8 mouse cellular contexts compared by ENCODE assay signal in the genomic region with DNA sequence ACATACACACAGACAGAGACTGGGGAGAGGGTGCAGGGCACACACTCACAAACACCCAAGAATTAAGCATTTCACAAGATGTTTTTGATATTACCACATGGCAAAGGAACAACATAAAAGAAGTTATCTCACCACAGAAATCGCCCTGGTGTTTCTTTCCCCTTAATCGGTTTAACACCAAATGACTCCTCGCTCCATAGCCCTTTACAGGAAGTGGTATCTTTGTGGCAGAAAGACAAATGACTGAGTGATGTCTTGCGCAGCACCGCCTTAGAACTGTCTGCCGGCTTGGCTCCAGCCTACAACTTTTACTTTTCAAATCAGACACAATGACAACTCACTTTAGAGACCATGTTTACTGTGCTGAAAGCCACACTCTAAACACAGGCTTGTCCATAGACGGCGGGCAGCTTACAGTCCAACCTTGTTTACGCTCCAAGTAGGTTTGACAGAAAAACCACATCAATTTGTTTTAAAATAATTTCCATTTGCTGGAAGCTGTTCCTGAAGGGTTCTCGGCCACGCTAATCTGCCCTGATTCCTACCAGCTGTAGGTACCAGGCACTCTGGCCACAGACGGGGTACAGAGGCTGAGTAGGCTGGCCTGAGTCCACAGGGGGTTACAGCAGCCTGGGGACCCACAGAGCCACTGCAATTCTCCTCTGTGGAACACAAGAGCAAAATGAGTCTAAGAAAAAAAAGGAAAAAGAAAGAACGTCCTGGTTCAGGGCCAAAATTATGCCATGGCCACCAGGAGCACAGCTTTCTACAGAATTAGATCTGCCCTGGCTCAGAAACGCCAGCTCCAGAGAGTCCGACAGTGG. TPM values are rescaled to one million over a fixed set of nuclear protein-coding genes. Genes with fewer than 3 reads are reported as not detected.
A peak's percentile ranks its signal among the peaks of the same experiment; 100 is the strongest.
DNase-seq lines count a peak whose midpoint lies in the region; ATAC-seq and TF ChIP-seq lines count a peak whose summit lies in the region.

No protein-coding gene starts in this region.

- H3K4me2 ChIP-seq in limb, embryonic 15.5 days = peak overlapping the region; percentile 21; the same call in 1 of the 2 replicates

- H3K27me3 ChIP-seq in cerebellum, adult 2 months (ENCODE audit: control insufficient read depth, insufficient read depth, low read length) = no peaks in the 10 kb centered on the region
- H3K27me3 ChIP-seq in limb, embryonic 15.5 days = no peaks in the 10 kb centered on the region

- no peak for TF ChIP-seq POLR2A in cerebellum, adult 2 months (IDR thresholded peaks at IDR 0.05; ENCODE audit: borderline replicate concordance, insufficient read depth, low read length)

- H3K4me1 ChIP-seq in cerebellum, adult 2 months (ENCODE audit: control insufficient read depth, insufficient read depth, low read length) = peaks cover 42% of the 10 kb centered on the region
- peaks cover 78% of the 10 kb centered on the region for H3K4me1 ChIP-seq in limb, embryonic 15.5 days

- no peak overlapping the region for H3K9ac ChIP-seq in limb, embryonic 15.5 days

- ATAC-seq in limb, embryonic 15.5 days (ENCODE audit: insufficient number of reproducible peaks, low FRiP score, low TSS enrichment, low read depth) = no peak

- no peaks in the 10 kb centered on the region for H3K36me3 ChIP-seq in limb, embryonic 15.5 days

- DNase-seq in cerebellum, adult 2 months = peak; percentile 30 to 40
- DNase-seq in cerebellum, adult 11 months = no peak
- DNase-seq in spleen, postnatal 36 days (ENCODE audit: low spot score in 2 of 2) = peak; percentile 32 to 33
- DNase-seq in spleen, adult 18-20 months = no peak
- DNase-seq in layer of hippocampus, adult 9-10 months (ENCODE audit: low spot score) = no peak
- DNase-seq in retina, postnatal 1 day = no peak
- no peak for DNase-seq in gastrocnemius, adult 8-10 months (ENCODE audit: low spot score in 2 of 2)

- H3K27ac ChIP-seq in cerebellum, adult 2 months (ENCODE audit: insufficient read depth, low read length) = 0 out of 2 replicates have a peak overlapping the region, but pooled peaks have one; percentile 43
- 0 out of 2 replicates have a peak overlapping the region, but pooled peaks have one; percentile 28 for H3K27ac ChIP-seq in limb, embryonic 15.5 days

- no peak overlapping the region for H3K4me3 ChIP-seq in cerebellum, adult 2 months (replicated peaks; ENCODE audit: insufficient read depth, low read depth, low read length)
- H3K4me3 ChIP-seq in limb, embryonic 15.5 days = no peak overlapping the region

- 49% methylated on average over 15 of the region's 15 CpGs for WGBS in cerebellum, adult 2 months
- 34% methylated on average over 15 of the region's 15 CpGs for WGBS in limb, embryonic 15.5 days

- no peaks in the 10 kb centered on the region for H3K9me3 ChIP-seq in limb, embryonic 15.5 days

- no peak for TF ChIP-seq CTCF in cerebellum, adult 2 months (IDR thresholded peaks at IDR 0.05; ENCODE audit: borderline replicate concordance, insufficient read depth, low read depth, low read length)

RNA-seq across cellular contexts. Expression of gene Lrig1, which starts 18.3 kb away (rescaled TPM):
- 84.5 and 86.2 TPM in 2 replicates for polyA plus RNA-seq in cerebellum, adult 2 months (2012; rRNA removed)
- polyA plus RNA-seq in limb, embryonic 15.5 days (2015; fragmentation: Nextera tagmentation; extraction: Ambion mirVana) = 22.3 and 22.5 TPM in 2 replicates
- 10 to 100 TPM; 43.8 to 49.3 (median 48.3) TPM for total RNA-seq in gastrocnemius, adult 8-10 months (2022)

Comparison
In these comparisons a context has a peak if more than half of its experiments do, and no peak if none do; other contexts are left out.
1. DNase-seq: peak in cerebellum, adult 2 months (2 of 2) and spleen, postnatal 36 days (2 of 2); none in cerebellum, adult 11 months (single experiment), spleen, adult 18-20 months (0 of 2), layer of hippocampus, adult 9-10 months (single experiment), retina, postnatal 1 day (single experiment) and gastrocnemius, adult 8-10 months (0 of 2).